Mouse (Mus musculus): Measurements from ENCODE around the gene Vmn1r138.
"Not testable (repeated sequence)": the region's sequence is repeated elsewhere in the genome, so short reads cannot be mapped to it uniquely, and the experiment has no call there.

Vmn1r138 gene

DNA sequence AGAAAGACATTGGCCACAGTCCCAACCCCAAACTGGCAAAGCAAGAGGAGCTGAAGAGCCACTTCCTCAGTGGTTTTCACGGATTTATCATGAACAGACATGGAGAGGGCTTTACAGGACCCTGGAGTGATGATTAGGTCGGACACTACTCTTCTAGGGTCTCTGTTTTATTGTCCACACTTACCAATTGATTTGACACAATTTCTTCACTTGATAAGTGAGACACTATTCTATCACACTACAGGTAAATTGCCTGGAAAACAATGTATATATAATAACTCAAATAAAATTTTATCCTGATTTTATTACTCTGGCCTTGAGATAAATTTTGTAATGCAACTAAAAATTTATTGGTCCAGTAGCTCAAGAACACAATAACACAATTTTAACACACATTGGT lies at the start of gene Vmn1r138:
Gene Vmn1r138 (minus strand): TSS at position 101 of the 400 bp plus-strand sequence.
- in situ Hi-C loops (cut with MboI): not testable (repeated sequence)

DNA sequence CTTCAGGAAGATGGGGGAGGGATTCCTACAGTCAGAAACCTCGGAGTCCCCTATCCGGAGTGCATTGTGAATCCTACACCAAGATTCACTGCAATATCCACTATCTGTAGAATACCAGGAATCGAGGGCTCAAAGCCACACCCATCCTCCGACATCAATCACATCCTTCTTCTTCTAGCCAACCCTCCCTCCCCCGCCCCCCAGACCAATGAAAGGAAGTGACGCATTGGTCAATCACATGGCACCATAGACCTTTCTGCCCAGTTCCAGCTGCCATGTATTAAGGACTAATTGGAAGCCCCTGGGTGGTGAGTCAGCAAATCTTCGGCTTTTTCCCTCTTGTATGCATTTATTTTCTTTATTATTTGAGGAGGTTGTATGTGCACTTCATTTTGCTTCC lies 40.1 kb upstream of the Vmn1r138 start, which contains the start of gene Vmn1r139:
Gene Vmn1r139 (plus strand): TSS at position 301 of the 400 bp plus-strand sequence.
- in situ Hi-C loops (cut with MboI): not testable (repeated sequence)

DNA sequence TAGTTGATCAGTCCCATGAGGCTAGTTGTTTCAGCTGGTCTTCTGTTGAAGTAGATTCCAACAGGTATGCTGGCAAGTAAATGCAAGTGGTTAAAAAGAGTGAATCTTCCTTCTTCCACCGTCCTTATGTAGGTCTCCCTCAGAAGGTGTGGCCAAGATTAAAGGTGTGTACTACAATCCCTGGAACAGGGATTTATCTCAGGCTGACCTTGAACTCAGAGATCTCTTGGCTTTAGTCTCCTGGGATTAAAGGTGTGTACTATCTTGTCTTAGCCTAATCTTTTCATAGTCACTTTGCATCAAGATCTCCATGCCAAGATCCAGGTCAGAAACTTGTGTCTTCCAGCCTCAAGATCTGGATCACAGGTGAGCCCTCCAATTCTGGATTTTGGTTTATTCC lies 27.5 kb upstream of the Vmn1r138 start, which contains the start of gene Gm6176:
Gene Gm6176 (minus strand): TSS at position 101 of the 400 bp plus-strand sequence.
- in situ Hi-C loops (cut with MboI): not testable (repeated sequence)

DNA sequence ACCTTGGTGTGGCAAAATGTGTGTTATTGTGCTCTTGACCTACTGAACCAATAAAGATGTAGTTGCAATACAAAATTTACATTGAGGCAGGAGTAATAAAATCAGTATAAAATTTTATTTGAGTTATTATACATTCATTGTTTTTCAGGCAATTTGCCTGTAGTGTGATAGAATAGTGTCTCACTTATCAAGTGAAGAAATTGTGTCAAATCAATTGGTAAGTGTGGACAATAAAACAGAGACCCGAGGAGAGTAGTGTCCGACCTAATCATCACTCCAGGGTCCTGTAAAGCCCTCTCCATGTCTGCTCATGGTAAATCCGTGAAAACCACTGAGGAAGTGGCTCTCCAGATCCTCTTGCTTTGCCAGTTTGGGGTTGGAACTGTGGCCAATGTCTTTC lies 34.4 kb downstream of the Vmn1r138 start, which contains the start of gene Vmn1r137:
Gene Vmn1r137 (plus strand): TSS at position 301 of the 400 bp plus-strand sequence.
- in situ Hi-C loops (cut with MboI): not testable (repeated sequence)

Measured in mature B cell (primary cell).